Mouse (Mus musculus): Measurements from ENCODE around the gene Dph1.

- TF ChIP-seq CTCF (IDR thresholded peaks at IDR 0.05; ENCODE audit: insufficient read depth, low read length) (no peak), POLR2A (IDR thresholded peaks at IDR 0.05; ENCODE audit: borderline replicate concordance, extremely low read depth, low read depth, low read length) (no peak)
Observed at GRCm38 (mm10) chr11:75154053-75154585, 36.9 kb downstream of the Dph1 start.
